Mouse (Mus musculus) adrenal gland, adult 8-10 months (tissue): Measurements from ENCODE around the gene Xpo6. TPM values are rescaled to one million over a fixed set of nuclear protein-coding genes. Genes with fewer than 3 reads are reported as not detected.

Experiments
- DNase-seq: peaks from one replicate; pipeline ENCODE4 v3.0.0; 2022
- total RNA-seq, 4 experiments: library from RNA; stranded (reverse); gene quantifications; 2 replicates each; pipeline ENCODE4 v1.2.4; 2022

Gene Xpo6
- total RNA-seq, 4 experiments from 2014 or later: 96.9 to 142 (median 114) TPM

DNA sequence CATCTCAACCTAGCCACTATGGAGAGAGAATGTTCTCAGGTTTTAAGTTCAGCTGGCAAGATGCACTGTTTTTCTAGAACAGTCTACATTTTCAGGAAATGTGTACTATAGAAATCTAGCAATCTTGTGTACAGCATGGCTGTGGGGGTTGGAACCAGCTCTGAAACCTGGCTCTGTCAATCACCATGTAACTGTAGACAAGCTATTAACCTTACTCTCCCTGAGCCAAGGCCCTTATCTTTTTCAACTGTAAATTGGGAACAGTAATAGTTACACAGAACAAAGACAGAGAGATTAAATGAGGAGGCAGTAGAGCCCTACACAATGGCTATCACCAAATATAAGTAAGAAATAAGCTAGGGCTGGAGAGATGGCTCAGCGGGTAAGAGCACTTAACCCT is 8.8 kb downstream of the Xpo6 start:
- no peak for DNase-seq

DNA sequence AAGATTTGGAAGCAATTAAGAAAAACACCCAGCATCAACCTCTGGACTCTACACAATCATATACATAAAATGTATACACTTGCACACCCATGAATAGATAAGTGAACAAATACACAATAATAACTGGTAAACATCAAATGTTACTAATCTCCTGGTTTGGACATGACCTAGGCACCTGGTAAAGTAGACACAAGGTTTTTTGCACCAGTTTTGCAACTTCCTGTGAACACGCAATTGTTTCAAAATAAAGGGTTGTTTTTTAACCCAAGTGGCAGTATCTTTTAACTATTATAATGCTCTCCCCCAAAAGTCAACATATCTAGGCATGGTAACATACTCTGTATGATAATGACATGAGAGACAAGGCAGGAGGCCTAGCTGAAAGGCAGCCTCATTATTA is 10.8 kb downstream of the Xpo6 start:
- DNase-seq: no peak

DNA sequence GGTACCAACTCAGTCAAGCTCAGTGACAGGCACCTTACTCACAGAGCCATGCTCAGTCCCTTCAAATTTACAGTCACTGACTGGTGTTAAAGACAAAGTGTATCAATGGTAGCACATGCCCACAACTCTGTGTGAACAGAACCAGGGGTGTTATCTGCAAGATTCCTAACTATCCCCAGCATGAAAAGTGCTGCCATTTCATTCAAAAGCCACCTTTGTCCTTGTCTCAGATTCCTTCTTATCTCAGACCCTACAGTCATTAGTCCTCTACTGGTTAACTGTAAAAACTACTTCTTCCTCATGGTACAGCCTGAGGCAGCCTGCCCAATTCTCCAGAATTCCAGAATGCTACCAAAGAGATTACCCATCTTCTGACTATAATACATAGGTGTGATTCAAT is 14.3 kb downstream of the Xpo6 start:
- no peak for DNase-seq

DNA sequence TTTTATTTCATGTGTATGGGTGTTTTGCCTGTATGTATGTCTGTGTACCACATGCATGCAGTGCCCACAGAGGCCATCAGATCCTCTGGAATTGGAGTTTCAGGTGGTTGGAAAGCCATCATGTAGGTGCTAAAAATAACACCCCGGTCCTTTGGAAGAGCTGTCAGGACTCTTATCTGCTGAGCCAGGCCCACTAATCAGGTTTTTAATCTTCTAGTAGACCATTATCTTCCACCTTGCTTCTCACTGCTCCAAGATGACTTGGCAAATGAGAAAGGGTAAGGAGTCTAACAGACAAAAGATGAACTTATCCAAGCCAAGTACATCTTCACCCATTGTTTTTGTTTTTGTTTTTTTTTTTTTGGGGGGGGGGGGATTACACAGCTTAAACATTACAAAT is 16.7 kb downstream of the Xpo6 start:
- DNase-seq: no peak

DNA sequence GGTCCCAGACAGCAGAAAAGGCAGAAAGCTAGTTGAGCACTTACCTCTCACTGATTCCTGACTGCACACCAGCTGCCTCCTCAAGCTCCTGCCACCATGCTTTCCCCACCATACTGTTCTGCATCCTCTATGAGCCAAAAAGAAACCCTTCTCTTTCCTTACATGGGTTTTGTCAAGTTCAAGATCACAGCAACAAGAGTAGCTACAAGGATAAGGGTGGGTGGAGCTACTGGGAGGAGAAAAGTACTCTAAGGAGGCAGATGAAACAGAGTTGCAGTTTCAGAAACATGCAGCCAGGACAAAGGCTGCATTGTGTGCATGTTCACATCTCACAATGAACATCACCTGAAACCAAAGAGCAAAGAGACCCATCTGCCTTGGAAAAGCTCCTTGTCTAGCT is 18.8 kb downstream of the Xpo6 start:
- DNase-seq: no peak

DNA sequence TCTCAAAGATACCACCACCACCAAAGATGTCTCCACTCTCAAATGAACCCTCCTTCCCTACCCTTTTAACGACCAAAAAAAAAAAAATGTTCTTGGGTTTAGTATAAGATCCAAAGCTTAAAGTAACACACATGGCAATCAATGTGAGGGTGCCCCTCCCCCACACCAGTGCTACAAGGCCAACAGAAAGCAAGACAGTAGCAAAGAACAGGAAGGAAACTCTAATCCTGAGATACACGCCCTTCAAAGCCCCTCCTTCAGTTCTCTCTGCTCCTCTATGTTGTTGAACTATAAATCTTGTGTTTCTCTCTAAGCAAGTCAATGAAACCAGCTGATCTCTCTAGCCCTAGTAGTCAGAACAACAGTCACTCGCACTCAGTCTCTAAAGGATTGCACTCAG is 19.3 kb downstream of the Xpo6 start:
- DNase-seq: no peak

DNA sequence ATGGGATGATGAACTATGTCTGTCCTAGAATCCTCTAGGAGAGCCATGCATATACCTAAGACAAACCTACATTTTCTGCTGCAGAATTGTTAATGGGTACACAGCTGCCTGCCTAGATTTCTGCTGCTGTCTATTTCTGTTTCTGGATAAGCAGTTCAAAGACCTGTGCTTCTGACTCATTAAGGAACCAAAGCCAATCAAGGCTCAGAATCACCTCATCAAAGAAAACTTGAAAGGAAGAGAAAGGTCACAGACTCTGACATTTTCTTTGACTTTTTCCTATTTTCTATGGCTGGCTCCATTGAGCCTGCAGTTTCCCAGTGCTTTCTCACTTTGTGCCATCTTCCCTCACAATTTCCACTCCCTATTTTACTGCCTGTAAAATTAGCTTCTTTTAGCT is 21.5 kb downstream of the Xpo6 start:
- DNase-seq: no peak

DNA sequence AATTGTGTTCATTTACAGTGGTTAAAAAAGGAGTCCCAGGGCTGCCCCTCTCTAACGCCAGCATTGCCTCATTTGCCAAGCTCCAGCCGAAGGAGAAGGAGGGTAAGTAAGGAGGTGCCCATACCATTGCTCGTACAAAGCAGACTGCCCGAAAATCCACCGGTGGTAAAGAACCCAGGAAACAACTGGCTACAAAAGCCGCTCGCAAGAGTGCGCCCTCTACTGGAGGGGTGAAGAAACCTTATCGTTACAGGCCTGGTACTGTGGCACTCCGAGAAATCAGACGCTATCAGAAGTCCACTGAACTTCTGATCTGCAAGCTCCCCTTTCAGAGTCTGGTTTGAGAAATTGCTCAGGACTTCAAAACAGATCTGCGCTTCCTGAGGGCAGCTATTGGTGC is 24.3 kb downstream of the Xpo6 start:
- no peak for DNase-seq

DNA sequence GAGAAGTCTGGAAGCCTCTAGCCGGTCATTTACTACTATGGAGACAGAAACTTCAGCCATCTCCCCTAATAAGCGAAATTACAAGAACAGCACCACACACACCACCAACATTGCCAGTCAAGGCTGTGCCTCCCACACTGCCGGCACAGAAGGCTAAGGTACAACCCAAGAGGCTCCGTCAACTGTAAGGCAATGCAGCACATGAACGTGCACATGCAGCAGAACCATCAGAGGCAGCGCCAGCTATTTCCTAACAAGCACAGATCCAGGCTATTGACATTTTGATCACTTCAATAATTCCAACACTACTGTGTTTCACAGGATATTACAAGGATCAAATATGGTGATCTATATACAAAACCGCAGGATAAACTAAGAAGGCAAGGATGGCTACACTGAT is 24.8 kb downstream of the Xpo6 start:
- no peak for DNase-seq

DNA sequence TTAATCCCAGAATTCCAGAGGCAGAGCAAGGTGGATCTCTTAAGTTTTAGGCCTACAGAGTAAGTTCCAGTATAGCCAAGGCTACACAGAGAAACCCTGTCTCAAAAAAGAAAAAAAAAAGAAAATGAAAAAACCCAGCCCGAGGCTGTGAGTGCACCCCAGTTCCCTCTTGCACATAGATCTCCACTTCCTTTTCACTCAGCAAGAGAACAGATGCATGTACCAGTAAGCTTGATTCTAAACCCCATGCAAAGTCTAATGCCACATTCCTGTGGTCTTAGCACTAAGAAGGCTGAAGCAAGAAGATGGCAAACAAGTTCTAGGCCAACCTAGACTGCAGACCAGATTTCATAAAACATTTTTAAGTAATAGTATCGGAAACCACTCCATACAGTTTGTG is 25.4 kb downstream of the Xpo6 start:
- no peak for DNase-seq

DNA sequence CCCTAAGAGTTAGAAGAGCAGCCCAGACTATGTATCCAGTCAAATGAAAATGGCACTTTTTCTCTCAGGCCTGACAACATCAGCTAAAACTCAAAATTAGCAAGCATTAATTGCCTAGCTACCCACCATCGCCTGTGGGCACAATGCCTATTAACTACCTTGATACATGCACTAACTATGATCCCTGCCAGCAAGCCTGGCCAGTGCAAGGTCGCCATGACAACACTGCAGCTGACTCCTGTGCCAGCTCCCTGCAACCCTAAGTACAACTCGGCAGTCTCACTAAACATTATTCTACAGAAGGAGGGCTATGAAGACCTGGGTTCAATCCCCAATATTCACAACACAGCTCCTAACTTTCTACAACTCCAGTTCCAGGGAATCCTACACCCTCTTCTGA is 28.3 kb downstream of the Xpo6 start:
- peak; percentile 54 for DNase-seq

DNA sequence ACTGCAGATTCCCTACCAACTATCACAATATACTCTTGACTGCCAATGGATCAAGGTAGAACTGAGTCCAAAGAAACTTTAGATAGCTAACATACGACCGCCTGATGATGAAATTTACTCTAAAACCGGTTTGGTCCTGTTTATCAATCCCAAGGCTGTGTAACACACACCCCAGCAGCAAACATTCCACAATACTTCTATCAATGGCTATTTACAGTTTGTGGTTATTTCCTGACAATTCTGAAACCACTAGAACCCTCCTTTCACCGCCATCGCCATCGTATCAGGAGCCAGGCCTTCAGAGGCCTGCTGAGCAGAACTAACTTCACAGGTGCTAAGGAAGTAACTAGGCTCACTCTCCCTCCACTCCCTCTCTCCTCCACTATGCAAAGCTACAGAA is 31.7 kb downstream of the Xpo6 start:
- DNase-seq: no peak

DNA sequence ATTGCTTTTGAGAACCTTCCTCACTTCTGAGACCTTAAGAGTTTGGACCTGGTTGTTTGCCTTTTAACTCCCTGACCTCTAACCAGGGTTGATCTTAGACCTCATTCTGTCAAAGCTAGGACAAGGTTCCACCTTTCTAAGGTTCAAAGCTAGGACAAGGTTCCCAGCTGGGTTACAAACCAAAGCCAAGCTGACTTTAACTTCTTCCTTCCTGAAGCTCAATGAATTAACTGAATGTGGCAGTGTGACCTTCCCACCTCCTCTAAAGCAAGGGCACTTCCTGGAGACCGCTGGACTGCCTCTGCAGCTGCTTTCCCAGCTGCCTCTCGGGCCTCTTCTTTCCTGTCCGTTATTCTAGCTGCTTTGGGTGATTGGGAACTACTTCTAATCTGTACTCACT is 32.9 kb downstream of the Xpo6 start:
- no peak for DNase-seq

DNA sequence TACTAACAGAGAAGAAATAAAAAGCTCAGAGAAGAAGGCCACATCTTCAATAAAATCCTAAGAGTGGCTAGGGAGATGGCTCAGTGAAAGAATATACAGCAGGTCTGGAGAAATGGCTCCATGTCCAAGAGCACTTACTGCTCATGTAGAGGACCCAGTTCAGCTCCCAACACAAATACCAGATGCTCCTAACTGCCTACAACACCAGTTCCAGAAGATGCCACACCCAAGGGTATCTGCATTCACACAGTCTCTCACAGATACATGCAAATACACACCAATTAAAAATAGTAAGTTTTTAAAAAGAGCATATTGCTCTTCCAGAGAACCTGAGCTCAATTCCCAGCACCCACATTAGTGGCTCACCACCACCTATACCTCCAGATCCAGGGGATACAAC is 33.7 kb downstream of the Xpo6 start:
- DNase-seq: no peak

DNA sequence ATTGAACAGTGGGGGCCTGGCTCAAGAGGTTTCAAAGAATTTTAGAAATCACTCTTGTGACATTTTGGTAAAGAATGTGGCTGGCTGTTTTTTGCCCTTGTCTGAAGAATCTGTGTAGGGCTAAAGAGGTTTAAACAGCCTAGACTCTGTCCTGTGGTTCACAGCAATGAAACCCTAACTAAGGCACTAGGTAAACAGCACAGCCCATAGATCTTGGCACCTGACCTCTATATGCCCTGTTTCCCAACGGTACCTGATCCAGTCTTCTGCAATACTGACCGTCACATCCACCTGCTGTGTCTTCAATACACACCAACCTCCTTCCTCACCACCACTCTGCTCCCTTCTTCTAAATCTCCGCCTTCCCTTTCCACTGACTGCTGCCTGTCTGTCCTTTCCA is 42.1 kb downstream of the Xpo6 start:
- no peak for DNase-seq

DNA sequence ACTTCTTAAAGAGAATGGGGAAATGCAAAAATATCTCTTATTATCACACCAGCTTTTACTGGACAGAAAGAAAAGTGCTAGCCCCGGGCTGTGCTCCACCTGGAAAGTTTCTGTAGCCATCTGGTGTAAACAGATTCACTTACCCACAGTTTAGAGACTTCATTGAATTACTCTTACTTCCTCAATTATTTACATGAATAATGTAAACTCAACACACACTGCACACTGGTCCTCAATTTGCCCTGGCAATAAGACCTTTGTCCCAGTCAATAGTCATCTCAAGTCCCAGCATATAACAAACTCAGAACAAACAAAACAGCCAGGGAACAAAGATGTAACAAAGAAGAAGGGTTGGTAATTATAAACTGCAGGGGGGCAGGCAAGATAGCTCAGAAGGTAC is 44.6 kb downstream of the Xpo6 start:
- no peak for DNase-seq

DNA sequence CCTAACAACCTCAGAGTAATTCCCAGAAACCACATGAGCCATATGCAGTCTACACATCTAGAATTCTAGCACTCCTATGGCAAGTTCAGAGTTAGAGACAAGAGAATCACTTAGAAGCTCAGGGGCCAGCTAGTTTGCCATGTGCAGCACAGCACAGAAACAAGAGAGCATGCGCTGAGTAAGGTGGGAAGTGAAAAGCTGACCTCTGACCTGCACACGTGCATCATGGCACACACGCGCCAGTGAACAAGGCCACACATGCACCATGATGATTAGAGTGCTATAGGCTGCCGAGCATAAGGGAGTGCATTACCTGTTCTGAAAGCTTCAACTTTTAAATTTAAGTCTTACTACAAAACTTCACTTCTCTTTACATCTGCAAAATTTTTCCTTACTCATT is 45.6 kb downstream of the Xpo6 start:
- DNase-seq: no peak

DNA sequence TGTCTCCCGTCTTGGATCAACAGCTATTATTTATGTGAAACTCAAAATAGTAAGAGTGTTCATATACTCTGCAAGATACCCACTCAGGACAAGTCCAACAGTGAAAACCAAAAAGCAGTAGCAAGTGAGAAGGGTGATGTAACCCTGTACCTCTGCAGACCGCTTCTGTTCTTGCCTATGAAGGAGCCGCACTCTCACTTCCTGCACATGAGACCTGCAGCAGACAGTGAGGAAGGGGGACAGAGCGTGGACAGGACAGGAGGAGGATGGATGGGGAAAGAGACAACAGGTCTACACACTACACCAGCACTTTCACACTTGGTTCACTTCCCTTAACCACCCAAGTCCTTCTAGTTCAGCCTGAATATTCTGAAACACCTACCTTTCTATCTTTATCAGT is 48.0 kb downstream of the Xpo6 start:
- no peak for DNase-seq

DNA sequence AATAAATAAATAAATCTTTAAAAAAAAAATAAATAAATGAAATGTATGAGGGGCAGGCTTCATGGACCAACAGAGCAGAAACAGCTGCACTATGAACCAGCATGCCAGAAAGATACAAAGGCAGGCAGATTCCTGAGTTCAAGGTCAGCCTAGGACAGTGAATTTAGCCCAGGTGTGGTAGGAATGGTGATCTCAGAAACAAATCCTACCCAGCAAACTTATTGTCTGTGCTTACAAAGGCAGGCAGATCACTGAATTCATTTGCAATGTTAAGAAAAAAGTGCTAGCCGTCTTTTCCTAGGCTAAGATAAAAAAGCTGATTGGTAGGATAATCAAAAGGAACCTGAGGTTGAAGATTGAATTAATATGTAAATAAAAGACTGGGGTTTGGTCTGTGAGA is 54.1 kb downstream of the Xpo6 start:
- DNase-seq: no peak

DNA sequence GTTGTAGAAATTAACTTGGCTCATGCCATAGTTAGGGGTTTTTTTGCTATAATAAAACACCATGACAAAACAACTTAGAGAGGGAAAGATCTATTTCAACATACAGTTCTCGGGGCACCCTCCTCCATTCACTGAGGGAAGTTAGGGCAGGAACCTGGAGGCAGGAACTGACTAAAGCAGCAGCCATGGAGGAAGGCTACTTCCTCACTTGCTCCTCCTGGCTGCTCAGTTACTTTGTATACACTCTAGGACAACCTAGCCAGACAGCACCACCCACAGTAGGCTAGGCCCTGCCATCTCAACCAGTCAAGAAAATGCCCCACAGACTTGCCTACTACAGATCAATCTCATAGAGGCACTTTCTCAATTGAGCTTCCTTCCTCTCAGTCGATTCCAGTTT is 55.9 kb downstream of the Xpo6 start:
- DNase-seq: no peak

DNA sequence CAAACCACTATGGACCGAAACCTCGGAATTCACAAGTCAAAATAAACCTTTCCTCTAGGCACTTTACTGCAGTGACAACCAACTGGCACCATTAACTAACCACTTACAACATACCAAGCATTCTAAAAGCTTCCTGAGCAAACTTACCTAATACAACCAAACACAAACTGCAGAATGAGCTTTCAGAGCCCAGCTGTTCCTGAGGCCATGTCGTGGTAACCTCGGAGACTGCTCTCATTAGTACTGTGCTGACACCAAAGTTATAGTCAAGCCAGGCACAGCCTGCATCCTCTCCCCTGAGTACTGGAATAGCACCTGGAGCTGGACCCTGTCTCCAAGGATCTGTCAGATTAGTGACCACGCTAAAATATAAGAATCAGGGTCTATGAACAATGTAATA is 62.5 kb downstream of the Xpo6 start:
- no peak for DNase-seq

DNA sequence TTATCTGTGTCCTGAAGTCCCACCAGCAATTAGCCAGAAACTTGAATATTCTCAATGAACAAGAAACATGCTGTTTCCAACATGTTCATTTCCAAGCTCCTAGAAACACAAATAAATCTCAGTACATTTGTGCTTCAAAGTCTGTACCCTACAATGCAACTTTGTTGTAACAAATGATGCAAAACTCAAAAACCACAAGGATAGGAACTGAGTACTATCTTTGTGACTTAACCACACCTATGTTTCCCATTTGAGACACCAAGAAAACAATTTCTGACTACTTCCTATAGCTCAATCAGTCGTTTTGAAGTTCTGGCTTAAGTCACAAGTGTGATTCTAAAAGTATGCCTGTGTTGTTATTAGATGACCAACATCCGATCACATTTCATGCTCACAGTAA is 64.9 kb downstream of the Xpo6 start:
- no peak for DNase-seq

DNA sequence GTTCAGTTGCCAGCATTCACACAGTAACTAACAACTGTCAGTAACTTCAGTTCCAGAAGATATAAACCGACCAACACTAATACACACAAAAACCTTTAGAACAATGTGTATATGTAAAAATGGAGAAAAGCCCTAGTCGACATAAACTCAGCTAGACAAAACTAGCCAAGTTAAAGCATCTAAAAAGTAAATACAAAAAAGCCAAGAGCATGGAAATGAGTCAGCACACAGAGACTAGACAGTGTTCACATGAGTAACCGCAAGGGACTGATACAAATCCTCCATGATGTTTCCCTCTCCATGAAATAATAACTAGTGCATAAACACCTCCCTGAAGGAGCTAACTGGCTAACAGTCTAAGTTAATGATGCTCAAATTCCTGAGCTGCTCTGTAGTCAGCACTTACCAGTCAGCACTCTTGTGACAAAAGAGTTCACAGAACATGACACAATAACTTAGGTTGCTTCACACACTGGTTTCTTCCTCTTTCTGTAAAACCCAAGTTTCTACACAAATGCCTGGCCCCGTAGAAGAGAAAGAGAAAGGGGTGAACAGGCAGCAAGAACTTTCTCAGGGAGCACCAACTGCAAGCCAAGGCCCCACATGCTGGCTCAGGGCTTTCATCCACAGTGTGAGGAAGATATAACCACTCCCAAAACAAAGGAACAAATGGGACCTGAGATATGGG is 65.5 kb downstream of the Xpo6 start:
- no peak for DNase-seq

DNA sequence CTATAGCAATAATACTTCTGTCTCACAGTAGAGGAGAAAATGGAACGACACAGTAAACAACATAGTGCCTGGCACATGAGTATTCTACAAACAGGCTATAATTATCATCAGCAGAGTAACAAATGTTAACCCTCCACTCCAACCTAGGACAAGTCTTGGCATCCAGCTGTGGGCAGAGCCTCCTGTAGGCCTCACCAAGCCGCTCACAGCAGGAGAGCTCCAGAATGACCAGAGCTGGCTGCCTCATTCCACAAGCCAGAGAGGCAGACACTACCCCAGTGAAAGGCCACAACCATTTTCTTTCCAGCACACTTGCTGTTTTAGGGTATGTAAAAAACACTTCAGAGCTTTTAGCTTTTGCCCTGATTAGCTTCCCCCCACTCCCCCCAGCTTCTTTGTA is 72.6 kb downstream of the Xpo6 start:
- DNase-seq: no peak

DNA sequence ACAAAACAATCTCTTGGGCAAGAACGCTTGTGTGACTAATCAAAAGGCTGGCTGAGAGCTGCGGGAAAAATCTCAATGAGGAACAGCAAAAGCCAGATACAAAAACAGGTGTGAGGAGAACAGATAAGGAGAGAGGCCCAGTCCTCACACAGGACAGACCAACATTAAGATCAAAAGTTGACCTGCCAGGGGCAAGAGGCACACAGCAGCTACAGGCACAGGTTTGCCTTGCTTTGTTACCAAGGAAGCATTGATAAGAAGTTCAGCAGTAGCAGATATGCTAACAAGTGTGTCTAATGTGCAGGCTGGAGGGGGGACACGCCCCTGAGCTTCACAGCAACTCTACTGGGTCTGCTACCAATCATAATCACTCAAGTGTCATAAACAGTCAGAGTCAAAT is 73.8 kb downstream of the Xpo6 start:
- no peak for DNase-seq

DNA sequence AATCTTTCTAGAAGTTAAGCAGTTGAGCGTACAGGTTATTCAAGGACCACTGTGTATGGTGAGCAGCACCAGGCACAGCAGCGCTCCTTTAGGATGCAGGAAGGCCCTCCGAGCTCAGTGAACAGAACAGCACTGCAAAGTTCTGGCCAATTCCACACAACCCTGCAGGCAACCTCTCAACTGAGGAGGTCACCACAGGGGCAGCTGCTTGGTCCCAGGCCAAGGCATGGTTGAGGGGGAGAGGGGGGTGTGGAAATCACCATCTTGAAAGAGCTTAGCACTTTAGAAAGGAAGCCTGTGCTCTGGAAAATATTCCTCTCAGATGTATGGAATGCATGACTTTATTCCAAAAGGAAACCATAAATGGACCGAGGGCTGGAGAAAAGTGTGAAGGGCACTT is 78.8 kb downstream of the Xpo6 start:
- no peak for DNase-seq
